Mouse (Mus musculus) forebrain, embryonic 12.5 days (tissue): Measurements from ENCODE around the gene Rnf141. TPM values are rescaled to one million over a fixed set of nuclear protein-coding genes. Genes with fewer than 3 reads are reported as not detected.

Experiments used
- ATAC-seq: fragments of 200-750 bp; cut with Nextera tagmentation; 2 replicates; pipeline ENCODE4 v1.8.0; 2017; ENCODE audit warnings: moderate TSS enrichment; ENCODE audit not compliant: low FRiP score
- H3K27ac ChIP-seq: fragments of 300-500 bp; sonication (generic); 2 replicates; pipeline ENCODE4 v1.5.1; 2016; ENCODE audit warnings: mild to moderate bottlenecking
- H3K27me3 ChIP-seq: fragments of 300-500 bp; sonication (generic); 2 replicates; pipeline ENCODE4 v1.6.1; 2016; ENCODE audit warnings: mild to moderate bottlenecking
- H3K36me3 ChIP-seq: fragments of 300-500 bp; sonication (generic); replicated peaks from 2 replicates; pipeline ENCODE4 v1.6.1; 2016; ENCODE audit warnings: mild to moderate bottlenecking
- H3K4me1 ChIP-seq: fragments of 300-500 bp; sonication (generic); 2 replicates; pipeline ENCODE4 v1.6.1; 2016
- H3K4me2 ChIP-seq: fragments of 300-500 bp; sonication (generic); 2 replicates; pipeline ENCODE4 v1.6.1; 2016; ENCODE audit warnings: mild to moderate bottlenecking, moderate library complexity
- H3K4me3 ChIP-seq: fragments of 300-500 bp; sonication (generic); replicated peaks from 2 replicates; pipeline ENCODE4 v1.5.1; 2016; ENCODE audit warnings: mild to moderate bottlenecking
- H3K9ac ChIP-seq: fragments of 300-500 bp; sonication (generic); 2 replicates; pipeline ENCODE4 v1.6.1; 2016; ENCODE audit warnings: mild to moderate bottlenecking
- H3K9me3 ChIP-seq: fragments of 300-500 bp; sonication (generic); 2 replicates; pipeline ENCODE4 v1.6.1; 2016
- WGBS: fragments of 180-500 bp; shearing (Covaris S2); methylation state at CpG from one replicate; pipeline ENCODE4 v1.1.7; 2016; 5-methylcytosine and 5-hydroxymethylcytosine counted together
- polyA plus RNA-seq: library from polyadenylated mRNA; unstranded; fragments of >200 nt; fragmentation: Nextera tagmentation; extraction: Ambion mirVana; gene quantifications from 2 replicates; pipeline ENCODE4 v1.2.1, GENCODE M21; 2016

Rnf141 gene
- polyA plus RNA-seq, 1 experiment from 2014 or later = 29.1 TPM

DNA sequence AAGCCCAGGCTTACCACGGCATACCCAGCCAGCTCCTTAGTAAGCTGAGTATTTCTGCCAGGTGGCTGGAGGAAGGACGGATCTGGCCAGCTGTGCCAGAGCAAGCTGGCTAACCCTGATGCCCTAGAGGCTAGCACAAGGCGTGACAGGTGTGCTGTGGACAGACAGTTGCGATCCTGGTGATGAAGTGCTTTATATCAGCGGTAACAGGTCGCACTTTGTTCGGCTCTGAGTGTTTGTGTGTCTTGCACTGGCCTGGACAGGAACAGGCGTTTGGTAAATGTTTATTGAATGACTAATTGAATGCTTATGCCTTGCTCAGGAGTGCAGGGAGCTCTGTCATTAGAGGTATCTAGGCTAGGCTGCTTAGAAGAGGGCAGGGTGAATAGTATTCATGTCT is 59.3 kb downstream of the Rnf141 start:
- no peak overlapping the region for H3K4me3 ChIP-seq

DNA sequence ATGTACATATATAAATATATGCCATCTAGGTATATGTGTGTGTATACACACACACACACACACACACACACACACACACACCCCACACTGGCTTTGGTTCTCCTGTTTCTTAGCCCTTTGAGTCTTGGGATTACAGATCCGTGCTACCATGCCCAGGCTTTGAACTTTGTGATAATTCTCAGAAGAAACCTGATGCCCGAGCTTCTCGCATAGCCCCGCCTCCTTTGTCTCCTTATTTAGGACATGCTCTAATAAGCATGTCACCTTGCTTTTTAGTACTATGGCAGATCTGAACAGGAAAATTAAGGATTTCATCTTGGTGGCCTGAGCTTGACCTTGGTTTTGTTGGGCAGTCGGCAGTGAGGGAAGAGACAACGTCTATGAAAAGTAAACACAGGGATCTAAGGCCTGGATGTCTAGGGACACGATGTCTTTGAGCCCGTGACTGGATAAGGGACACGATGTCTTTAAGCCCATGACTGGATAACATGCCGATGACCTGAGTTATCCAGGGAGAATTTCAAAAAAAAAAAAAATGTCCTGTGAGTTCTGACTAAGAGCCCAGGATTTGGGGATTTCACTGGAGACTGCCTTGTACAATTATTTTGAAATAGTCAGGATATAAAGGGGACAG is 61.3 kb downstream of the Rnf141 start:
- Histone ChIP-seq H3K27ac (no peak overlapping the region), H3K9me3 (no peaks in the 10 kb centered on the region), H3K4me1 (no peaks in the 10 kb centered on the region), H3K36me3 (no peaks in the 10 kb centered on the region), H3K27me3 (no peaks in the 10 kb centered on the region), H3K4me2 (no peak overlapping the region), H3K4me3 (no peak overlapping the region), H3K9ac (no peak overlapping the region)
- WGBS = 51% methylated on average over 10 of the region's 10 CpGs
- ATAC-seq = no peak

More for the DNA sequence above, 59.3 kb downstream of the Rnf141 start:
- Histone ChIP-seq H3K36me3 (no peaks in the 10 kb centered on the region), H3K4me2 (no peak overlapping the region), H3K27me3 (no peaks in the 10 kb centered on the region), H3K9ac (no peak overlapping the region), H3K9me3 (no peaks in the 10 kb centered on the region), H3K4me1 (no peaks in the 10 kb centered on the region), H3K27ac (no peak overlapping the region)
- ATAC-seq = no peak
- WGBS = 81% methylated on average over 8 of the region's 8 CpGs

DNA sequence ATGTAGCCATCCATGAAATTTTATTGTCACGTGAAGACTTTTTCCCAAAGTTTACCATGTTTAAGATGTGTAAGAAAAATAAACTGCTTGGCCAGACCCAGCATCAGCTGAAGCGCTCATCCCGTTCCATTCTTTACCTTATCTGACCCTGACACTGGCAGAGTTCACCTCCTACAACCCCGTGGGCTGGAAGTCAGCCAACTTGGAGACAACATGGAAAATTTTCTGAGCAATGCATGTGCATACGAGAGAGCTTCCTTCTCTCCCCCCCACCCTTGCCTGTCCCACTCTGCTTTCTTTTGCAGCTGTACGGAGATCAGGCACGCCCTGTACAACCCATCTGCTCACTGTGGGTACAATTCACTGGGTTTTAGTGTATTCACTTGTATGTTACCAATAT is 62.1 kb downstream of the Rnf141 start:
- no peaks in the 10 kb centered on the region for H3K4me1 ChIP-seq
- WGBS = 85% methylated on average over 7 of the region's 7 CpGs
- H3K36me3 ChIP-seq = no peaks in the 10 kb centered on the region
- no peaks in the 10 kb centered on the region for H3K9me3 ChIP-seq
- no peak overlapping the region for H3K9ac ChIP-seq
- no peaks in the 10 kb centered on the region for H3K27me3 ChIP-seq
- H3K4me2 ChIP-seq = no peak overlapping the region
- H3K4me3 ChIP-seq = no peak overlapping the region
- no peak overlapping the region for H3K27ac ChIP-seq
- no peak for ATAC-seq

DNA sequence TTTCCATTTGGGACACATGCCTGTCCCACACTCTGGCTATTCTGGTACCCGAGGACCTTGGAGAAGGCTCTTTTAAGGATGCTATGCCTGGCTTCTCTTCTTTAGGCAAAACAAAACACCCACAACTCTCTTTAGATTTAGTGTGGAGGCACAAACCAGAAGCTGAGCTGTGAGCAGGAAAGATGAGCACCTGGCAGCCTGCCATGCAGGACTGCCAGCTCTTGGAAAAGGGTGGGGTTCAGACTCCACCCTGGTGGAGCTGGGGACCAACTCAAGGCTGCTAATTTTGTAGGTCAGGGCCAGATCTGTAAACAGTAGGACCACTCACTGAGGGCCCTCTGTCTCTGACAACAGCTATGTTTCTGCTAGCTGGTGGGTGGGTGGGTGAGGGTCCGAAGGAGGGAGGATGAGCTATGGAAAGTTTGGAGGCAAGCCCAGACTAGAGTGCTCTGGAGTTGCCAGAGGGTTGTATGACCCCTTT is 63.0 kb downstream of the Rnf141 start:
- Histone ChIP-seq H3K9me3 (no peaks in the 10 kb centered on the region), H3K9ac (no peak overlapping the region), H3K4me1 (no peaks in the 10 kb centered on the region), H3K27ac (no peak overlapping the region), H3K4me2 (no peak overlapping the region), H3K4me3 (no peak overlapping the region), H3K27me3 (no peaks in the 10 kb centered on the region), H3K36me3 (no peaks in the 10 kb centered on the region)
- WGBS = 79% methylated on average over 2 of the region's 2 CpGs
- ATAC-seq = no peak

DNA sequence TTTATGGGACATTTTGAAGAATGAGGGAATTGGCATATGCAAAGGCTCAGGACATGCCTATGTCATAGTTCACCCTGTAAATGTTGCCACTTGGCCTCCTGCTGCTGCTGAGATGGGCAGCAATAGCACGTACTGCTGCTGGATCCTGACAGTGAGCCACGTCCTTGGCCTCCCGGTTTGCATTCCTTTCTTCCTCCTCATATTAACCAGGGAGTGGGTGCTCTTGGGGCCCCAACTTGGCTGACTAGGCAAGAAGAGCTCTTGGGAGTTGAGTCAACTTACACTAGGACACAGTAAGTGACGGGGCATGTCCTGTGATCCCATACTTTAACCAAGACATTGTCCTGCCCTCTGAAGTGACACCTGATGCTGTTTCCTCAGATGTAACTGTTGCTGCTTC is 63.7 kb downstream of the Rnf141 start:
- no peak overlapping the region for H3K27ac ChIP-seq
- H3K4me2 ChIP-seq = no peak overlapping the region
- no peaks in the 10 kb centered on the region for H3K27me3 ChIP-seq
- H3K9me3 ChIP-seq = no peaks in the 10 kb centered on the region
- H3K36me3 ChIP-seq = no peaks in the 10 kb centered on the region
- no peaks in the 10 kb centered on the region for H3K4me1 ChIP-seq
- no peak overlapping the region for H3K4me3 ChIP-seq
- WGBS = 91% methylated on average over 4 of the region's 4 CpGs
- no peak for ATAC-seq
- H3K9ac ChIP-seq = no peak overlapping the region

DNA sequence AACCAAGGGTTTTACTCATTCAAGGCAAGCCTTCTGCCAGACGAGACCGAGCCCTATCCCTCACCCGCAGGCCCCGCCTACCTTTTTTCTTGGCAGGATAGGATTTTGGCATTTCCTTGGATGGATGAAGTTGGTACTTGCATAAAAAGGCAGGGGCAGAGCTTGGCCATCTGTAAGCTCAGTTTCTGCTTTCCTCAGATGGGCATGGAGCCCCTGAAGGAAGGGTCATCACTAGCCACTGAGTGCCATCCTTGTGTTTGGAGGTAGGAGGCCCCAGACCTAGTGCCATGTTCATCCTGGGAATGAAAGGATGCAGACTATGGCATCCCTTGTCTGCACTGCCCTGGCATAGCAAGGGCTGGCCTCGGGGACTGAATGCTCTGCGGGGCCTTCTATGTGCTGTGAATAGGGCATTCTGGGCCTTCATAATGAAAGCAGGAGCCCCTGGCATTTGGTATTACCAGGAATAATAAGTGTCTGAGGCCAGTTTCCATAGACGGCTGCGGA is 64.6 kb downstream of the Rnf141 start:
- Histone ChIP-seq H3K27ac (no peak overlapping the region), H3K4me2 (no peak overlapping the region), H3K9me3 (no peaks in the 10 kb centered on the region), H3K36me3 (no peaks in the 10 kb centered on the region), H3K9ac (no peak overlapping the region), H3K4me1 (no peaks in the 10 kb centered on the region), H3K4me3 (no peak overlapping the region), H3K27me3 (no peaks in the 10 kb centered on the region)
- no peak for ATAC-seq
- WGBS = 75% methylated on average over 8 of the region's 8 CpGs

DNA sequence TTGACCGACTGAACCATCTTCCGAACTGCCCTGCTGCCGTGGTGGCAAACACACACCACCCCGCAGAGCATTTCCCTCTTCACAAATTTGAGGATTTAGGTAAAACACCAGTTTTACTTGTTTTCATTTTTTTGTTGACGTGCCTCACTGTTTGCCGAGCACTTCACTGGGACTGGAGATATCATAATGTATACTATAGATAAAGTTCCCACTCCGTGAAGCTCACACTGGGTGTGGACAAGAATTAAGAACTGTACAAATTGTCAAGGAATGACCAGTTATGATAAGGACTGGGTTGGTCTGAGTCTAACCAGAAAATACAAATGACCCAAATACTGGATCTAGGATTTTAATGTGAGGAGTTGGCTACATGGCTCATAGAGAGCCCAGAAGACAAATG is 65.3 kb downstream of the Rnf141 start:
- H3K9me3 ChIP-seq = no peaks in the 10 kb centered on the region
- H3K4me3 ChIP-seq = no peak overlapping the region
- H3K4me2 ChIP-seq = no peak overlapping the region
- H3K36me3 ChIP-seq = no peaks in the 10 kb centered on the region
- no peaks in the 10 kb centered on the region for H3K4me1 ChIP-seq
- H3K27ac ChIP-seq = no peak overlapping the region
- ATAC-seq = no peak
- no peak overlapping the region for H3K9ac ChIP-seq
- WGBS = 92% methylated on average over 7 of the region's 7 CpGs
- no peaks in the 10 kb centered on the region for H3K27me3 ChIP-seq

DNA sequence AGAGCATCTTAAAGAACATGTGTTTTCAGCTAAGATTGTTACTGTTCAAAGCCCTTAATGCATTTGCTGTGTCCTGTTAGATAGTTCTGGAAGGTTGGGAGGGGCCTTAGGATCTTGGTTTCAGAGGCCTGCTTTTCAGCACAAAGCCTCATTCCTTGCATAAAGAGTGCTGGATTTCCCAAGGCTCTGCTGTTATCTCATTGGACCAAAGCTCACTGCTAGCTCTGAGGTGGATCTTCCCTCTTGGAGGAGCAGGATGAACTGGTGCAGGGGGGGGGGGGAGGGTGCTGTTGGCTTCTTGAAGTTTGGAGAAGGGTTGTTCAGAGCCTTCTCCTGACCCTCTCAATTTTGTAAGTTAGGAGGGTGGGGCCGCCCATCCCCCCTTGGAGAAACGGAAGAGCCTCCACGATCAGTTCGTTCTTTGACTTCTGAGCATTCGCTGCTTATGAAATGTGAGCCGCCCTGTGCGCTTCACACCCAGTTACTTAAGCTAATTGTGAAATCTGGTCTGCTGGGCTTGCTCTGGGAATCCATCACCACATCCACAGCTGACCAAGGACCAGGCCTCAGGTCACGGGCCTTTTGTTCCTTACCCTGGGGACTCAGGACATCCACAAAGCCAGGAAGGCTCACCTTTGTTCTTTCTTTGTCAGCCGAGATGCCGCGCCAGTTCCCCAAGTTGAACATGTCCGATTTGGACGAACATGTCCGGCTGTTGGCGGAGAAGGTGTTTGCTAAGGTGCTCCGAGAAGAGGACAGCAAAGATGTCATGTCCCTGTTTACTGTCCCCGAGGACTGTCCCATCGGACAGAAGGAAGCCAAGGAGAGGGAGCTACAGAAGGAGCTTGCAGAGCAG is 66.9 kb downstream of the Rnf141 start:
- Histone ChIP-seq H3K27ac (no peak overlapping the region), H3K4me3 (no peak overlapping the region), H3K9me3 (no peaks in the 10 kb centered on the region), H3K9ac (no peak overlapping the region), H3K4me1 (no peaks in the 10 kb centered on the region), H3K4me2 (no peak overlapping the region), H3K27me3 (no peaks in the 10 kb centered on the region), H3K36me3 (no peaks in the 10 kb centered on the region)
- 81% methylated on average over 18 of the region's 18 CpGs for WGBS
- ATAC-seq = no peak

DNA sequence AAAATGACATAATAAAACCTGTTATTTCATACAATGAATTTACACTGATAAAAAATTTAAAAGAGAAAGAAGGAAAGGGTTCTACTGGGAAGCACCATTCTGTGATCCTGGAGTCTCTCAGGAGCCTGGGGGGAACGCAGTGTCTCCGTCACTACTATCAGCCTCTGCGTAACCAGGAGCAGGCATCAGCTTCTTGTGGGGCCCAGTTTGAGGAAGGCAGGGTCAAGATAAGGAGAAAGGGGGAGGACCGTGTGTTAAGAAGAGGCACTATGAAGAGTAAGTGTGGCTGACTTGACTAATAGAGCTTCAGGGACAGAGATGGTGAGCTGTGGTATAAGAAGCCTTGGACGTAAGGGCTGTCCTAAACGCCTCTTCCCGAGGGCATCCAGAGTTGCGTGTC is 69.6 kb downstream of the Rnf141 start:
- no peak overlapping the region for H3K27ac ChIP-seq
- peaks cover 12% of the 10 kb centered on the region for H3K27me3 ChIP-seq
- H3K4me1 ChIP-seq = no peaks in the 10 kb centered on the region
- H3K4me2 ChIP-seq = no peak overlapping the region
- 92% methylated on average over 8 of the region's 8 CpGs for WGBS
- no peaks in the 10 kb centered on the region for H3K36me3 ChIP-seq
- H3K9ac ChIP-seq = no peak overlapping the region
- H3K4me3 ChIP-seq = no peak overlapping the region
- ATAC-seq = no peak
- no peaks in the 10 kb centered on the region for H3K9me3 ChIP-seq

DNA sequence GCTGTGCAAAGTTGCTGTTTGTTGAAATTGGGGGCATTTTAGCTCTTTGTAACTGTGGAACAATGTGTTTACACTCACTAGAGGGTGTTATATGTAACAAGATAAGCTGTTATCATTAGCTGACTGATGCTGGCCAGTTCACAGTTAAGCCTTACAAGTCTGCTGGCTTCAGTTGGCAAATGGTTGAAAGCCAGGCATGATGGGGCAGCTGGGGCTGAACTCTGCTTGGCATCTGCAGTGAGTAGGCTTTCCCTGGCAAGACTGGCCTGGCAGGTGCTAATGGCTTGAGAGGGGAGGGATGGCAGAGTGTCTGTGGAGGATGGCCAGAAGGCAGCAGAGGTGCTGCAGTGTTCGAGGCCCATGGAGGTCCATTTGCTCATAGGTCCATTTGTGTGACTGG is 70.2 kb downstream of the Rnf141 start:
- no peak for ATAC-seq
- WGBS = 86% methylated on average over 1 of the region's 1 CpGs
- H3K9me3 ChIP-seq = no peaks in the 10 kb centered on the region
- H3K27ac ChIP-seq = no peak overlapping the region
- H3K27me3 ChIP-seq = peaks cover 18% of the 10 kb centered on the region
- no peak overlapping the region for H3K4me2 ChIP-seq
- H3K36me3 ChIP-seq = no peaks in the 10 kb centered on the region
- peaks cover under 1% of the 10 kb centered on the region; the same call in 1 of the 2 replicates for H3K4me1 ChIP-seq
- H3K9ac ChIP-seq = no peak overlapping the region
- no peak overlapping the region for H3K4me3 ChIP-seq

DNA sequence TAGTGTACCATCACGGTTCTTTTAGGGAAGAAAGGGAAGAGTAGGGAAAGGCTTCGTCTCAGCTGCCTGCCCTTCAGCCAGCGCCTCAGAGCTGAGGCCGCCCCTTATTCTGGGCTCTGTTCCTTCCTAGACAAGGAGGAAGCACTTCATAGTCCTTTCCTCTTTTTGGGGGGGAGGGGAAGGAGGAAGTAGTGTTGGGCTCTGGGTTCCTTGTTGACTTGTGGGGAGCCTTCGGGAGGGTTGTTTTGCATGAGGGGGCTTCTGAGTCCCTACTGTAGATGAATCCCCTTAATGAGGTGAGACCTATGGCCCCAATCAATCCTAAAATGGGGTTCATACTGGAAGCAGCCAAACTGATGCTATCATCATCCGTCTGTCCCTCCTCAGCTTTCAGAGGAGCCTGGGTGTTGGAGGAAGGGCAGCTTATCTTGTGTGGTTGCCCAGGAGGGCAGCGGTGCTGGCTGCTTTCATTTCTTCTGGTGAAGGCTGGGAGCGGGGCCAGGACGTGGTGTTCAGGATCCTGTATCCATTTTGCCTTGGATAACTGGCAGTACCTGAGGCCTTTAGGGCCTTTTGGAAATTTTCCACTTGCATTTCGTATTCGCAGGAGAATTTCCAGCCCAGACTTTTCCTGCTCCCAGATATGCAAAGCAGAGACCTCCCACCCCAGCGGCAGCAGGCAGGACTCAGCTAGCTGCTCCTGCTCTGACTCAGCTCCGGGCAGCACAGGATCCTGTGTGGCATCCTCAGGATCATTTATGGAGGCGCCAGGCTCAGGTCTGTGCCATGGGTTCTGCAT is 70.9 kb downstream of the Rnf141 start:
- ATAC-seq = no peak
- Histone ChIP-seq H3K4me3 (no peak overlapping the region), H3K27ac (no peak overlapping the region), H3K9ac (no peak overlapping the region), H3K4me2 (no peak overlapping the region), H3K36me3 (no peaks in the 10 kb centered on the region), H3K4me1 (peaks cover 7% of the 10 kb centered on the region), H3K27me3 (peaks cover 25% of the 10 kb centered on the region), H3K9me3 (no peaks in the 10 kb centered on the region)
- 57% methylated on average over 14 of the region's 14 CpGs for WGBS

DNA sequence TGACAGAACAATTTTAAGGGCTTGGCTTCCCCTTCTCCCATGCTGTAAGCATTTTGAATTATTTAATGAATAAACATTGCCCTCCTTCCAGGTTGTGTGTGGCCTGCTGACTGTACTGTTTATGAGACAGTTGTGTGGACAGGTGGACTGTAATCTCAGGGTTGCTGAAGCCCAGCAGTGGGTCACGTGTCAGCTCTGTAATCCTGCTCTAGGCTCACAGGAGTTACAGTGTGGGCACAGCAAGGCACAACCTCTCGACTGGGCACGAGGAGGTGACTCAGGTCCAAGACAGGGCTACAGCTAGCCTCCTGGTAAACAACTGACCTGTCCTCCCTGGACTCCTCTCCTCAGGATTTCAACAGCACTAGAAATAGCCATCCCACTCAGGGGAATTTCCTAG is 71.9 kb downstream of the Rnf141 start:
- 78% methylated on average over 3 of the region's 3 CpGs for WGBS
- H3K27ac ChIP-seq = 0 out of 2 replicates have a peak overlapping the region, but pooled peaks have one; percentile 13

More for the DNA sequence above, 71.9 kb downstream of the Rnf141 start:
- H3K9ac ChIP-seq = no peak overlapping the region
- no peak overlapping the region for H3K4me2 ChIP-seq
- peaks cover 35% of the 10 kb centered on the region for H3K27me3 ChIP-seq
- peaks cover 9% of the 10 kb centered on the region for H3K4me1 ChIP-seq
- ATAC-seq = no peak
- no peaks in the 10 kb centered on the region for H3K36me3 ChIP-seq
- H3K9me3 ChIP-seq = no peaks in the 10 kb centered on the region
- H3K4me3 ChIP-seq = no peak overlapping the region
